Mouse (Mus musculus): ENCODE data around the gene Unc5a.

GRCm38 (mm10) chr13:54930123-54930522 is 19.1 kb upstream of the Unc5a start:
- no peak for TF ChIP-seq CTCF (IDR thresholded peaks at IDR 0.05; ENCODE audit: borderline replicate concordance, insufficient read depth, low read depth, low read length)
- no peak for TF ChIP-seq POLR2A (IDR thresholded peaks at IDR 0.05; ENCODE audit: borderline replicate concordance, insufficient read depth, low read length)
